ENCODE assay signal across 9 mouse cellular contexts in the genomic region with DNA sequence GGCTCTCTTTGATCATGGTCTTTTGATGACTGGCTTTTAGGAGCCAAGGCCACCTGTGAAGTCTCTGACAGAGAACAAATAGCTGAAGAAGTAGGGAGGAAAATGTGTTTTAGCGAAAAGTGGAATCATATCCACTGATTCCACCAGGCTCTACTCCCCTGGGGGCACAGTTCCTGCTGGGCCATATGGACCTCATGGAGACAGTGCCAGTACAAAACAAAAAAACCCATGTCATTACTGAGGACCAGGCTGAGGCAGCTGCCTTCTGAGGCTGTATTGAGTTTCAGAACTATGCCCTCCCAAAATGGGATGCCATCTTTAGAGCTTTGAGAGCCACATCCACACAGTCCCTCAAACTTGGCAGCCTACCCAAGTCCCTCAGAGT.
DNase-seq lines count a peak whose midpoint lies in the region; ATAC-seq and TF ChIP-seq lines count a peak whose summit lies in the region.
"Had no signal": no experiment of that assay in that cellular context is flagged by ENCODE, and none has a peak within 500 bp of the region (broad histone marks: within the 10 kb centered on the region; RNA-seq: fewer than 3 reads in every experiment).

No protein-coding gene starts in this region.

- TF ChIP-seq EP300 in heart, postnatal 0 days (IDR thresholded peaks at IDR 0.05; ENCODE audit: low read depth) = no peak

- H3K9me3 ChIP-seq in heart, postnatal 0 days (replicated peaks; ENCODE audit: control insufficient read depth, low read length) = no peaks in the 10 kb centered on the region
- no peaks in the 10 kb centered on the region for H3K9me3 ChIP-seq in embryonic facial prominence, embryonic 10.5 days
- H3K9me3 ChIP-seq in forebrain, embryonic 15.5 days = no peaks in the 10 kb centered on the region
- no peaks in the 10 kb centered on the region for H3K9me3 ChIP-seq in limb, embryonic 14.5 days (ENCODE audit: control insufficient read depth, low read length)

- H3K27ac ChIP-seq in heart, postnatal 0 days (ENCODE audit: low read depth) = no peak overlapping the region
- H3K27ac ChIP-seq in embryonic facial prominence, embryonic 10.5 days (replicated peaks) = peak overlapping the region; percentile 7; the same call in 1 of the 2 replicates
- no peak overlapping the region for H3K27ac ChIP-seq in forebrain, embryonic 15.5 days (replicated peaks)
- H3K27ac ChIP-seq in limb, embryonic 14.5 days (replicated peaks; ENCODE audit: low read depth, low read length) = no peak overlapping the region

- 36% methylated on average over 1 of the region's 1 CpGs for WGBS in heart, postnatal 0 days
- 4% methylated on average over 1 of the region's 1 CpGs for WGBS in embryonic facial prominence, embryonic 10.5 days
- 9% methylated on average over 1 of the region's 1 CpGs for WGBS in forebrain, embryonic 15.5 days
- WGBS in limb, embryonic 14.5 days = 5% methylated on average over 1 of the region's 1 CpGs

- DNase-seq in heart, postnatal 0 days (ENCODE audit: low spot score) = no peak
- DNase-seq in heart, adult 9 months (ENCODE audit: low spot score in 2 of 2) = no peak
- DNase-seq in embryonic facial prominence, embryonic 10.5 days (ENCODE audit: low spot score) = no peak
- DNase-seq in limb, embryonic 14.5 days (ENCODE audit: low spot score) = no peak
- no peak for DNase-seq in gastrocnemius, postnatal 10 days
- no peak for DNase-seq in layer of hippocampus, adult 11-12 months (ENCODE audit: low spot score)
- DNase-seq: spleen, adult 18-20 months had no signal

- no peak for ATAC-seq in heart, postnatal 0 days (ENCODE audit: insufficient read depth, low read depth)
- ATAC-seq in forebrain, embryonic 15.5 days (replicated peaks) = peak; percentile 72; the same call in 1 of the 2 replicates
- ATAC-seq in limb, embryonic 14.5 days (ENCODE audit: low FRiP score, low read depth) = no peak
- ATAC-seq in megakaryocyte, adult 5-6 weeks (ENCODE audit: poor library complexity, severe bottlenecking) = no peak

- no peak overlapping the region for H3K4me3 ChIP-seq in heart, postnatal 0 days (ENCODE audit: low read depth, low read length)
- peak overlapping the region; percentile 28 for H3K4me3 ChIP-seq in embryonic facial prominence, embryonic 10.5 days
- H3K4me3 ChIP-seq in forebrain, embryonic 15.5 days = no peak overlapping the region
- no peak overlapping the region for H3K4me3 ChIP-seq in limb, embryonic 14.5 days (replicated peaks; ENCODE audit: low read length)

- no peak for TF ChIP-seq POLR2A in limb, embryonic 14.5 days (IDR thresholded peaks at IDR 0.05; ENCODE audit: borderline replicate concordance, extremely low read depth, insufficient read depth, insufficient read length)

- no peaks in the 10 kb centered on the region for H3K36me3 ChIP-seq in heart, postnatal 0 days (replicated peaks; ENCODE audit: control insufficient read depth, insufficient read depth, low read length)
- no peaks in the 10 kb centered on the region for H3K36me3 ChIP-seq in embryonic facial prominence, embryonic 10.5 days (replicated peaks)
- no peaks in the 10 kb centered on the region for H3K36me3 ChIP-seq in forebrain, embryonic 15.5 days
- no peaks in the 10 kb centered on the region for H3K36me3 ChIP-seq in limb, embryonic 14.5 days (ENCODE audit: control insufficient read depth, insufficient read depth, low read length)

- TF ChIP-seq CTCF in heart, postnatal 0 days (IDR thresholded peaks at IDR 0.05; ENCODE audit: low read depth) = no peak

- no peak overlapping the region for H3K9ac ChIP-seq in heart, postnatal 0 days (replicated peaks; ENCODE audit: low read depth, low read length)
- H3K9ac ChIP-seq in forebrain, embryonic 15.5 days (replicated peaks) = no peak overlapping the region
- H3K9ac ChIP-seq in limb, embryonic 14.5 days (ENCODE audit: low read depth, low read length, severe bottlenecking) = 0 out of 2 replicates have a peak overlapping the region, but pooled peaks have one; percentile 7

- H3K4me1 ChIP-seq in heart, postnatal 0 days (ENCODE audit: control insufficient read depth, insufficient read depth) = no peaks in the 10 kb centered on the region
- H3K4me1 ChIP-seq in embryonic facial prominence, embryonic 10.5 days = peaks cover 26% of the 10 kb centered on the region
- peaks cover 10% of the 10 kb centered on the region for H3K4me1 ChIP-seq in forebrain, embryonic 15.5 days
- H3K4me1 ChIP-seq in limb, embryonic 14.5 days (ENCODE audit: control insufficient read depth, insufficient read depth, low read length) = peaks cover 15% of the 10 kb centered on the region

- H3K27me3 ChIP-seq in heart, postnatal 0 days (ENCODE audit: control insufficient read depth, insufficient read depth, low read length) = no peaks in the 10 kb centered on the region
- H3K27me3 ChIP-seq in embryonic facial prominence, embryonic 10.5 days (replicated peaks; ENCODE audit: low read depth, poor library complexity, severe bottlenecking) = peaks cover 30% of the 10 kb centered on the region
- no peaks in the 10 kb centered on the region for H3K27me3 ChIP-seq in forebrain, embryonic 15.5 days
- H3K27me3 ChIP-seq in limb, embryonic 14.5 days (ENCODE audit: control insufficient read depth, insufficient read depth, low read length) = no peaks in the 10 kb centered on the region

- peak overlapping the region; percentile 38; the same call in 1 of the 2 replicates for H3K4me2 ChIP-seq in heart, postnatal 0 days (ENCODE audit: low read depth, low read length)
- no peak overlapping the region for H3K4me2 ChIP-seq in forebrain, embryonic 15.5 days (replicated peaks)
- H3K4me2 ChIP-seq in limb, embryonic 14.5 days (replicated peaks; ENCODE audit: low read depth, low read length, severe bottlenecking) = 0 out of 2 replicates have a peak overlapping the region, but pooled peaks have one; percentile 39
